Mouse (Mus musculus) ES-E14 (cell line): ENCODE data around the gene Ablim1. TPM values are rescaled to one million over a fixed set of nuclear protein-coding genes. Genes with fewer than 3 reads are reported as not detected.

Experiments used
- DNase-seq: peaks from one replicate; pipeline ENCODE4 v3.0.0-alpha.2; 2013; ENCODE audit warnings: low read depth, low spot score
- H3K27ac ChIP-seq: 2 replicates; pipeline ENCODE4 v1.5.1; 2012; ENCODE audit warnings: low read depth, mild to moderate bottlenecking, low read length, moderate library complexity, mixed read lengths; ENCODE audit not compliant: poor library complexity, insufficient read depth, severe bottlenecking
- H3K36me3 ChIP-seq: 2 replicates; pipeline ENCODE4 v1.6.1; 2012; ENCODE audit warnings: mild to moderate bottlenecking, low read length, moderate library complexity, mixed read lengths; ENCODE audit not compliant: control insufficient read depth, poor library complexity, insufficient read depth, severe bottlenecking
- H3K4me1 ChIP-seq, 2 experiments: fragments of 150-350 bp in 1 of 2; sonication (generic) in 1 of 2; 2 replicates each; pipeline ENCODE4 v1.6.1; 2012; ENCODE audit warnings: low read length in 2 of 2, mild to moderate bottlenecking in 1 of 2, mixed read lengths in 1 of 2; ENCODE audit not compliant: control insufficient read depth in 2 of 2, insufficient read depth in 2 of 2, poor library complexity in 1 of 2
- H3K4me3 ChIP-seq, 2 experiments: fragments of 150-350 bp in 1 of 2; sonication (generic) in 1 of 2; 2 replicates each; pipeline ENCODE4 v1.5.1; 2012; ENCODE audit warnings: low read length in 2 of 2, low read depth in 1 of 2, mild to moderate bottlenecking in 1 of 2, mixed read lengths in 1 of 2; ENCODE audit not compliant: insufficient read depth in 1 of 2, poor library complexity in 1 of 2, severe bottlenecking in 1 of 2
- H3K9ac ChIP-seq: 2 replicates; pipeline ENCODE4 v1.6.1; 2012; ENCODE audit warnings: low read depth, mild to moderate bottlenecking, low read length, mixed read lengths; ENCODE audit not compliant: poor library complexity, insufficient read depth, severe bottlenecking
- H3K9me3 ChIP-seq: fragments of 150-350 bp; sonication (generic); 2 replicates; pipeline ENCODE4 v1.6.1; 2012; ENCODE audit warnings: low read depth, mild to moderate bottlenecking, low read length; ENCODE audit not compliant: control insufficient read depth, insufficient read depth
- CHD2 ChIP-seq: IDR thresholded peaks from 2 replicates; pipeline ENCODE4 v1.6.1; 2014; ENCODE audit warnings: mild to moderate bottlenecking, low read depth, low read length, inconsistent platforms
- HCFC1 ChIP-seq: IDR thresholded peaks from 2 replicates; pipeline ENCODE4 v1.6.1; 2012; ENCODE audit warnings: low read length, inconsistent platforms, borderline replicate concordance; ENCODE audit not compliant: insufficient read depth
- MAFK ChIP-seq: IDR thresholded peaks from 2 replicates; pipeline ENCODE4 v1.6.1; 2014; ENCODE audit warnings: mild to moderate bottlenecking, low read depth, low read length, inconsistent platforms; ENCODE audit not compliant: insufficient read depth
- ZC3H11A ChIP-seq: IDR thresholded peaks from 2 replicates; pipeline ENCODE4 v1.6.1; 2012; ENCODE audit warnings: low read depth, mild to moderate bottlenecking, inconsistent platforms, low read length, borderline replicate concordance
- ZNF384 ChIP-seq: IDR thresholded peaks from 2 replicates; pipeline ENCODE4 v1.6.1; 2012; ENCODE audit warnings: low read depth, low read length, inconsistent platforms
- in situ Hi-C, 2 experiments: fragments of 600-800 bp; cut with MboI; formaldehyde crosslinking; loops; one replicate each; pipeline ENCODE4 v1.15.1; 2025; ENCODE audit warnings: low sequenced_read_pairs in 2 of 2, inconsistent platforms in 1 of 2; ENCODE audit not compliant: unreplicated experiment in 2 of 2
- total RNA-seq: library from RNA; depleted of rRNA; stranded (reverse); fragments of 300-350 nt; gene quantifications from 2 replicates; pipeline ENCODE4 v1.2.3, GENCODE M21; 2012

The Ablim1 gene
- total RNA-seq, 1 experiment = 5.4 TPM

DNA sequence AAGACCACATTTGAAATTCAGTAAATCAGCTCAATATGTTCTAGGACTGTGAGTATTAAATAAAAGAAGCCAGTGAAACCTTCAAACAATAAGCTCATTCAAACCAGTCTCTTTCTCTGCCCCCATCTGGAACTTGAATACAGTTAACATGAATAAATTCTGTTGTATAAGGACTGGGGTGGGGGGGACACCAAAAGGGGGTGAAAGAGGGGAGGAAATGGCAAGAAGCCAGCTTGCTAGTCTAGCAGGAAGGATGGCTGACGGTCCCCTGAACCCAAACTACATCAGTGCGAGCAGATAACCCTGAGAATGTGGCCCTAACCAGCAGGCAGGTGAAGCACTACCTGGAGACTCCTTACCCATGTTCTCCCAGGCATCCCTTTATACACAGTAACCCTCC is 315.8 kb downstream of the Ablim1 start:
- Histone ChIP-seq H3K4me1 (peaks cover 0 to 10% of the 10 kb centered on the region in 2 experiments; a peak in 2 of 4 replicates), H3K27ac (no peak overlapping the region), H3K9ac (no peak overlapping the region), H3K36me3 (no peaks in the 10 kb centered on the region), H3K9me3 (no peaks in the 10 kb centered on the region), H3K4me3 (no peak overlapping the region)
- DNase-seq = no peak
- TF ChIP-seq MAFK (no peak), ZNF384 (no peak), CHD2 (no peak), ZC3H11A (no peak)
- in situ Hi-C loops = no loop called here

DNA sequence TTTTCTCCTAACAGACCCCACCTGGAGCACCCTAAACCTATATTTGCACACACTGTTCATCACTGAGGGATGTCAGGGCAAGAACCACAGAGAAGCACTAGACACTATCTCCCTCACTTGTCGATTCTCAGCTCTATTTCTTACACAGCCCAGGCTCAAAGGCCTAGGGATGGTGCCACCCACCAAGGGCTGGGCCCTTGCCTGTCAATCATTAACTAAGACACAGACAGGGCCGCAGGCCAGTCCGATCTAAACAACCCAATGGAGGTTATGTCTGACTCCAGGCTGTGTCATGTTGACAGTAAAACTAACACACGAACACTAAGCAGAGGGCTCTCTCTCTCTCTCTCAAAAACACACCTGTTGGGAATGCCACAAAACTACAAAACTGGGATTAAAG is 316.4 kb downstream of the Ablim1 start:
- no peaks in the 10 kb centered on the region for H3K36me3 ChIP-seq
- in situ Hi-C loops = no loop called here
- no peak overlapping the region for H3K9ac ChIP-seq
- no peak for DNase-seq
- H3K27ac ChIP-seq = no peak overlapping the region
- H3K4me1 ChIP-seq = peaks cover 0 to 10% of the 10 kb centered on the region in 2 experiments; a peak in 2 of 4 replicates
- H3K4me3 ChIP-seq = no peak overlapping the region
- H3K9me3 ChIP-seq = no peaks in the 10 kb centered on the region
- TF ChIP-seq ZC3H11A (no peak), ZNF384 (no peak), CHD2 (no peak), HCFC1 (no peak), MAFK (no peak)

DNA sequence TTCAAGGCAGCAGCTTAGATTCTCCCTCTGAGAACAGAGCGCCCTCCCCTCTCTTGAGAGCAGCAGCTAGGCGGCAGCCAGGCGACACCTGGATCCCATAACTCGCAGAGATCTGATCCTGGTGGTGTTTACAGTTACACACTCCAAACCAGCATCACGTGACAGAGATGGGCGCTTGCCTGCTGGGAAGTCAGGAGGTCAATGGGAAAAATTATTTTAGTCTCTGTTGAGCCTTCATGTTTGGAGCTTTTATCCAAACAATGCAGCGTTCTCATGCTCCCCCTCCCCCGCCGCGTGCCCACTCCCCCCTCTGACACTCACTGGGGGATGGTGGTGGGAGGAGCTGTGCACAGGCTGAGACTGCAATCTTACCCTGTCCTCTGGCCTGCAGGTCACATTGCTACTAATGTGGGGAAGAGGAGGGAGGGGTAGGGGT is 317.5 kb downstream of the Ablim1 start:
- Histone ChIP-seq H3K36me3 (no peaks in the 10 kb centered on the region), H3K9me3 (no peaks in the 10 kb centered on the region), H3K4me3 (no peak overlapping the region; a peak in 1 of 4 replicates), H3K4me1 (peaks cover 0 to 10% of the 10 kb centered on the region in 2 experiments; a peak in 2 of 4 replicates), H3K9ac (no peak overlapping the region), H3K27ac (no peak overlapping the region)
- in situ Hi-C loops = no loop called here
- TF ChIP-seq ZNF384 = no peak
- peak; percentile 24 for DNase-seq

DNA sequence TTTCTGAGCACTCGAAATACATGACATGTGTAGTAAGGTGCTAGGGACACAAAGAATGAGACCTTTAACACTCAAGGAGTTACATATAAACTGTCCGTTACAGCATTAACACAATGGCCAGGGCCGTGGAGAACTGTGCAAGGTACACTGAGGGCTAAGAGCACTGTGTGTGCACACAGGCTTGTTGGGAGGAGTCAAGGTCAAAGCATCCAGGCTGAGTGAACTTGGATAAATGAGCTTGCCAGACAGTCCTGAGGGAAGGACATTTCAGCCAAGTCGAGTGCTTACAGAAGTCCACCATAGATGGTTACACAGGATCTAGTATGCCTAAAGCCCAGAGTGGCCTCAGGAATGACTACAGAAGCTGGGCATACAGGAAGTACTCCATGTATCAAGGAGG is 319.3 kb downstream of the Ablim1 start:
- H3K4me1 ChIP-seq = peaks cover 0 to 11% of the 10 kb centered on the region in 2 experiments; a peak in 2 of 4 replicates

DNA sequence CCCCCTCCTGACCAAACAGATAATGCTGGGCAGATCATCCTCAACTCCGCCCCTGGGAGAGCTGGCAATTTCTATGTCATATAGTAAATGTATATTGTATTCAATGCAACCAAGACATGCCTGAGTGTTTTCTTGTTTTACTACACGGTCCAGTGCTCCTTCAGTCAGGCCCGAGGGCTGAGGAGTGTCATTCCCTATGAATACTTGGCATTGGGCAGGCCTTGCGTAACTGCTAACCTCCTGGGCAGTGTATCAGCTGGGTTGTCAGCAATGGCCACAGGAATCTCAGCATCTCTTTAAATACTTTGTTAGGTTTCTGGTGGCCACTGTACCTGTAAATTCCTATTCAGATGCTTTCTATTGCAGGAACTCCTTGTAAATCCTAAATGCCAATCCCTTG is 320.1 kb downstream of the Ablim1 start:
- DNase-seq = no peak
- no peak overlapping the region for H3K4me3 ChIP-seq

More for the DNA sequence above, 319.3 kb downstream of the Ablim1 start:
- TF ChIP-seq HCFC1 (no peak), CHD2 (no peak), MAFK (no peak), ZNF384 (no peak), ZC3H11A (no peak)
- Histone ChIP-seq H3K27ac (no peak overlapping the region), H3K9me3 (no peaks in the 10 kb centered on the region), H3K4me3 (no peak overlapping the region), H3K9ac (no peak overlapping the region), H3K36me3 (no peaks in the 10 kb centered on the region)
- no peak for DNase-seq
- in situ Hi-C loops = no loop called here

More for the DNA sequence above, 320.1 kb downstream of the Ablim1 start:
- no peaks in the 10 kb centered on the region for H3K36me3 ChIP-seq
- no peak for TF ChIP-seq ZC3H11A
- TF ChIP-seq CHD2 = no peak
- no peak for TF ChIP-seq MAFK
- no peak for TF ChIP-seq ZNF384
- TF ChIP-seq HCFC1 = no peak
- in situ Hi-C loops = no loop called here
- H3K9me3 ChIP-seq = no peaks in the 10 kb centered on the region
- no peak overlapping the region for H3K9ac ChIP-seq
- H3K4me1 ChIP-seq = peaks cover 0 to 11% of the 10 kb centered on the region in 2 experiments; a peak in 2 of 4 replicates
- no peak overlapping the region for H3K27ac ChIP-seq
